Mouse (Mus musculus) gastrocnemius, postnatal 4 days (tissue): ENCODE results near the gene Fbrs. TPM values are rescaled to one million over a fixed set of nuclear protein-coding genes. Genes with fewer than 3 reads are reported as not detected.
"Not testable (repeated sequence)": the region's sequence is repeated elsewhere in the genome, so short reads cannot be mapped to it uniquely, and the experiment has no call there.

Source experiments
- DNase-seq, 2 experiments: peaks; one replicate each; pipeline ENCODE4 v3.0.0; 2021 to 2022; ENCODE audit warnings: low spot score in 2 of 2, mixed read lengths in 2 of 2
- long read RNA-seq, 2 experiments: library from polyadenylated mRNA; stranded (forward); transcript quantifications; one replicate each; pipeline ENCODE4 v2.0.0; 2021
- total RNA-seq, 2 experiments: library from RNA; stranded (reverse); gene quantifications; 2 replicates each; pipeline ENCODE4 v1.2.3; 2021

Fbrs gene
- 10 to 100 TPM; 39.7 to 51.3 TPM for total RNA-seq
- long read RNA-seq, experiment 1, full-length matches to known transcripts: 1 of 10 reads
- long read RNA-seq, experiment 1, partial matches to known transcripts: 5 of 10 reads
- long read RNA-seq, experiment 1, other reads (novel, unspliced or antisense): 4 of 10 reads
- long read RNA-seq, experiment 2, full-length matches to known transcripts: 3 of 11 reads
- long read RNA-seq, experiment 2, partial matches to known transcripts: 7 of 11 reads
- long read RNA-seq, experiment 2, other reads (novel, unspliced or antisense): 1 of 11 reads

DNA sequence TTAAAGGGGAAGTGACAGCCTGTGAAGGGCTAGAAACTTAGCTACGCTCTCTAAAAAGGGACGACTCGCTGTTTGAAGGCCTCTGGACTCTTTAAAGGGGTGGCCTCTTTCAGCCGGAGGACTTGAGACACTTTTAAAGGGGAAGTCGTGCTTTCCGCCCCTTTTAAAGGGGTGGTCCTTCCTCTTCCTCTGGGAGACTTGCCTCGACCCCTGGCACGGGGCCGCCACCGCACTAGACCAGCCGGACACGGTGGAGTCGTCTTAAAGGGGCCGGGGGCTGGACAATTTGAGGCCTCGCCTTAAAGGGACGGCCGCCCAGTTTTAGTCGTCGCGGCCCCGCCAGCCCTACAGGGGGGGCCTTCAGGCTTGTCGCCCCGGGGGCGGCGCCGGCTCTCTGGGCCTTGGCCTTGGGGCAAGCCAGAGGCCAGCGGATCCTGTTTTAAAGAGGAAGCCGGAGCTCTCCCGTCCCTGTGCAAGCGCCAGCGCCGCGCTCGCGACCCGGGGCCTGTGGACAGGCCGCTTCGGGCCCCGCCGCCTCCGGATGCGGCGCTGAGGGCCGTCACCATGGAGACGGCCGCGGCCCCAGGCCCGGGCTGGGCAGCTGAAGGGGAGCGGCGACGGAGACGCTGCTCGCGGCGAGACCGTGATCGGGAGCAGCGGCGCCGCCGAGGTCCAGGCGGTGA is at the start of gene Fbrs:
TSS of gene Fbrs (plus strand) at position 565 of the 683 bp plus-strand sequence.
- DNase-seq: peak; percentile 96 to 98

- no peak for DNase-seq
These were observed 43.8 kb upstream of the Fbrs start for GRCm38 (mm10) chr7:127435206-127435605.

GRCm38 (mm10) chr7:127437724-127438123 is 41.3 kb upstream of the Fbrs start:
- DNase-seq: no peak

DNA sequence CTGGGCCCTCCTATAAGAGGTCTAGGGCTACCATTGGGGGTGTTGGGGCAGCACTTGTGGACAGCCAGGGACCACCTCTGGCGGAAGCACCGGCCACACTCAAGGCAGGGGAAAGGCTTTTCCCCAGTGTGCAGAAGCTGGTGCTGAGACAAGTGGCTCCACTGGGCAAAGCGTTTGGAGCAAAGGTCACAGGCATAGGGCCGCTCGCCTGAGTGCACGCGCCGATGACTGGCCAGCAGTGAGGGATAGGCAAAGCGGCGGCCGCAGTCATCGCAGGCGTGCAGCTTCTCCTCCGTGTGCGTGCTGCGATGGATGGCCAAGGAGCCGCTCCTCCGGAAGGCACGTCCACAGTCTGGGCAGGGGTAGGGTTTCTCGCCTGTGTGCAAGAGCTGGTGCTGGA is 35.0 kb upstream of the Fbrs start:
- DNase-seq: no peak

- peak; percentile 81 to 90 for DNase-seq
These were observed 30.3 kb upstream of the Fbrs start, which contains the start of gene Zfp689 for GRCm38 (mm10) chr7:127448521-127449300. Zfp689 (minus strand) TSS chr7:127449158.

DNA sequence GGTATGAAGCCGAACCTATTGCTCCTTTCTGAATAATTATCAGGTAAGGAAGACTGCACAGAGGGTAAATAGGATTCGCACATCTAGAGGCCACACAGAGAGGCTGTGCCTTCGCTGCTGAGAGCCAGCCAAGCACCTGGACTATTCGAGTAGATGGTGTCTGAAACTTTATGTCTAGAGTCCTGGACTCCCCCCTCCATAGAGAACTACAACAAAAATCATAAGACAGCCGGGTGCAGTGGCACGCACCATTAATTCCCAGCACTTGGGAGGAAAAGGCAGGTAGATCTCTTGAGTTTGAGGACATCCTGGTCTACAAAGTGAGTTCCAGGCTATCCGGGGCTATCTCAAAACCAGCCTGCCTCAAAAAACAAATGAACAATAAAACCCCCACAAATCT is 29.0 kb upstream of the Fbrs start:
- DNase-seq: no peak

- no peak for DNase-seq
These were observed 25.9 kb upstream of the Fbrs start for GRCm38 (mm10) chr7:127453056-127453455.

GRCm38 (mm10) chr7:127454905-127455304 is 24.1 kb upstream of the Fbrs start:
- DNase-seq: no peak

DNA sequence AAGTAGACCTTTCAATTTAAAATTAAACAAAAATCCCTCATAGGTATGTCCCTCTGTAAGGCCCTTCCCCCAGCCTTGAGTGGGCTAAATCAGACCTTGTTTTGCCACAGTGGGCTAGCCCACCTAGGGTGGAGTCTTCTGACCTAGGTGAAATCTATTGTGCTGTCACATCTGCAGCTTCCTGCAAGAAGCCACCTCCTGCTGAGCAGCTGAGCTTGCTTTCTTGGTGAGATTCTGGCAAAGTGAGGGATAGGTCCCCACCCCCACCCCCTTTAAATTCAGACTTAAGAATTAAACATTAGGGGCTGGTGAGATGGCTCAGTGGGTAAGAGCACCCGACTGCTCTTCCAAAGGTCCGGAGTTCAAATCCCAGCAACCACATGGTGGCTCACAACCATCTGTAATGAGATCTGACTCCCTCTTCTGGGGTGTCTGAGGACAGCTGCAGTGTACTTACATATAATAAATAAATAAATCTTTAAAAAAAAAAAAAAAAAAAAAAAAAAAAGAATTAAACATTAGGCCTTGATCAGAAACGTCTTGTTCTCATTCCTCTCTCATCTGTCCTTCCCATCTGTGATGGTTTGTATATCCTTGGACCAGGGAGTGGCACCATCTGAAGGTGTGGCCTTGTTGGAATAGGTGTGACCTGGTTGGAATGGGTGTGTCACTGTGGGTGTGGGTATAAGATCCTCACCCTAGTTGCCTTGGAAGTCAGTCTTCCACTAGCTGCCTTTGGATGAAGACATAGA is 20.5 kb upstream of the Fbrs start:
- not testable (repeated sequence) for DNase-seq

GRCm38 (mm10) chr7:127459311-127459710 is 19.7 kb upstream of the Fbrs start, which contains the start of gene Prr14:
Prr14 (plus strand) TSS chr7:127459611.
- not testable (repeated sequence) for DNase-seq

GRCm38 (mm10) chr7:127465191-127465590 is 13.8 kb upstream of the Fbrs start:
- DNase-seq: no peak

DNA sequence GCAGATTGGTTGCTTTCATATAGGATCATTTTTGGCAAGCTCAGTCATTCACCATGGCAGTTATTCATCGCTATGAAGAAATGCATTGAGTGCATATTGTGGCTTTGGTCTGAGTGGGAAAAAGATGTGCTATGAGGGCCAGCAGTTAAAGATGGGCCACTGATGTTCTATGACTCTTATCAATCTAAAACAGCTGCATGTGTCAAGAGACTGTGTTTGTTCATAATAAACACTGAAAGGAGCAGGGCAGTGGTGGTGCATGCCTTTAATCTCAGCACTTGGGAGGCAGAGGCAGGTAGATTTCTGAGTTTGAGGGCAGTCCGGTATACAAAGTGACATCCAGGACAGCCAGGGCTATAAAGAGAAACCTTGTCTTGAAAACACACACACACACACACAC is 13.3 kb upstream of the Fbrs start:
- DNase-seq: not testable (repeated sequence)

DNA sequence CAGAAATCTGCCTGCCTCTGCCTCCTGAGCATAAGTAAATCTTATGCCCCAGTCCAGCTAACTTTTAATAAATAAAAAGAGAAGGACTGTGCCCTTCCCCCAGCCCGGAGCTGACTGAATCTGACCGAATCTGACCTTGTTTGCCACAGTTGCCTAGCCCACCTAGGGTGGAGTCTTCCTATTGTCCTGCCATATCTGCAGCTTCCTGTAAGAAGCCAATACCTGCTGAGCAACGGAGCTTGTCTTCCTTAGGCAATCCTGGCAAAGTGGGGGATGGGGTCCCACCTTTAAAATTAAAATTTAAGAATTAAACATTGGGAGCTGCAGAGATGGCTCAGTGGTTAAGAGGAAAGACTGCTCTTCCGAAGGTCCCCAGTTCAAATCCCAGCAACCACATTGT is 12.4 kb upstream of the Fbrs start:
- no peak for DNase-seq

- DNase-seq: no peak
These were observed 8.8 kb upstream of the Fbrs start for GRCm38 (mm10) chr7:127470011-127470715.

GRCm38 (mm10) chr7:127470743-127471645 is 8.0 kb upstream of the Fbrs start:
- DNase-seq: peak; percentile 73 to 89

DNA sequence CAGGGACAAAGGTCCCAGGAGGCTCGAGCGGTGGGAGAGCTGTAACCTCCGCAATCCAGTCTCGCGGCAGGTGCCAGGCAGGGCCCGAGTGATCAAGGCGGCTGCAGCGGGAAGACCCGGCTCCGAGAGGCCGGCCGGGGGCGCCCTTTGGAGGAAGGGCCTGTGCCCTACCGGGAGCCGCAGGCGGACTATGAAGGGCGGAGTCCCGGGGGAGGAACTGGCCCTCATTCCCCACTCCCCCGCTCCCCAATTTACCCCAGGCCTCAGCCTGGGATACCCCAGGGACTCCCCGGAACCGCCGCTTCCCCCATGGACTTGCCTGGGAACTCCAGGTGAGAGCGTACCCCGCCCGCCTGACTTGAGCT is 7.4 kb upstream of the Fbrs start:
- peak in 1 of 2 experiments; percentile 40 for DNase-seq

- no peak for DNase-seq
These were observed 6.9 kb upstream of the Fbrs start for GRCm38 (mm10) chr7:127472060-127472459.

DNA sequence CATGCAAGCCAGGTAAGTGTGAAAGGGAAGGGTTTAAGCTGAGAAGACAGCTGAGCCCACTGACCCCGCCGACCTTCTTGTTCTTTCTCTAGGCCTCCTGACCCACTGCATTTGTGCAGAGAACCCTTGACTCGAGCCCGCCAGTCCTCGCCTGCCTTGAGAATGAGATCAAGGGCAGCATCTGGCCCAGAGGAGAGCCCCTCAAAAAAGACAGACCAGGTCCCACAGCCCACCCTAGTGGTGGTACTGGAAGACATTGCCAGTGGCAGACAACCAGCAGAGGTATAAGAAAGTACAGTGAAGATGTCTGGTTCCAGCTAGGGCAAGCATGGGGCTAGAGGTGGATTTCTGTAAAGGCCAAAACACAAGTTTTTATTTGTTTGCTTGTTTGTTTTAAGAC is 5.3 kb upstream of the Fbrs start:
- no peak for DNase-seq

- DNase-seq: no peak
These were observed 4.5 kb upstream of the Fbrs start for GRCm38 (mm10) chr7:127474378-127475070.
